28 mouse cellular contexts compared by ENCODE assay signal in genomic region chr3:92212059-92212458, GRCm38 (mm10). TPM values are rescaled to one million over a fixed set of nuclear protein-coding genes. Genes with fewer than 3 reads are reported as not detected.
"Had no signal": no experiment of that assay in that cellular context is flagged by ENCODE, and none has a peak within 500 bp of the region (broad histone marks: within the 10 kb centered on the region; RNA-seq: fewer than 3 reads in every experiment).

No protein-coding gene starts in this region.

RNA-seq across cellular contexts. Expression of gene Sprr2a1, which starts 3.5 kb away (rescaled TPM):
- total RNA-seq: gastrocnemius, adult 2 months; gastrocnemius, postnatal 10 days; gastrocnemius, postnatal 25 days; gastrocnemius, postnatal 4 days; granulocyte monocyte progenitor cell, adult 5-6 weeks; heart, adult 18-20 months; heart, adult 8-10 months; heart, postnatal 10 days; heart, postnatal 25 days; layer of hippocampus, adult 2 months; layer of hippocampus, postnatal 10 days; layer of hippocampus, postnatal 25 days; left cerebral cortex, adult 2 months; left cerebral cortex, postnatal 14 days; left cerebral cortex, postnatal 36 days had no signal
- polyA plus RNA-seq: frontal cortex, adult 2 months; heart, embryonic 10.5 days; heart, embryonic 13.5 days; hindbrain, embryonic 10.5 days; hindbrain, embryonic 12.5 days; hindbrain, embryonic 14.5 days; hindbrain, embryonic 16.5 days; kidney, embryonic 16.5 days; limb, embryonic 10.5 days; limb, embryonic 12.5 days; liver, embryonic 11.5 days; liver, embryonic 13.5 days had no signal

RNA-seq across cellular contexts. Expression of gene Sprr2a2, which starts 3.7 kb away (rescaled TPM):
- total RNA-seq: gastrocnemius, adult 2 months; gastrocnemius, postnatal 10 days; gastrocnemius, postnatal 25 days; granulocyte monocyte progenitor cell, adult 5-6 weeks; heart, adult 18-20 months; layer of hippocampus, adult 2 months; layer of hippocampus, postnatal 10 days; layer of hippocampus, postnatal 25 days; left cerebral cortex, adult 2 months; left cerebral cortex, postnatal 14 days; left cerebral cortex, postnatal 36 days had no signal
- polyA plus RNA-seq: hindbrain, embryonic 10.5 days; hindbrain, embryonic 14.5 days; inflammation-experienced regulatory T-cells, adult 6 months; limb, embryonic 10.5 days had no signal
